Comparison of ENCODE assay signal across 8 mouse cellular contexts in the genomic region with DNA sequence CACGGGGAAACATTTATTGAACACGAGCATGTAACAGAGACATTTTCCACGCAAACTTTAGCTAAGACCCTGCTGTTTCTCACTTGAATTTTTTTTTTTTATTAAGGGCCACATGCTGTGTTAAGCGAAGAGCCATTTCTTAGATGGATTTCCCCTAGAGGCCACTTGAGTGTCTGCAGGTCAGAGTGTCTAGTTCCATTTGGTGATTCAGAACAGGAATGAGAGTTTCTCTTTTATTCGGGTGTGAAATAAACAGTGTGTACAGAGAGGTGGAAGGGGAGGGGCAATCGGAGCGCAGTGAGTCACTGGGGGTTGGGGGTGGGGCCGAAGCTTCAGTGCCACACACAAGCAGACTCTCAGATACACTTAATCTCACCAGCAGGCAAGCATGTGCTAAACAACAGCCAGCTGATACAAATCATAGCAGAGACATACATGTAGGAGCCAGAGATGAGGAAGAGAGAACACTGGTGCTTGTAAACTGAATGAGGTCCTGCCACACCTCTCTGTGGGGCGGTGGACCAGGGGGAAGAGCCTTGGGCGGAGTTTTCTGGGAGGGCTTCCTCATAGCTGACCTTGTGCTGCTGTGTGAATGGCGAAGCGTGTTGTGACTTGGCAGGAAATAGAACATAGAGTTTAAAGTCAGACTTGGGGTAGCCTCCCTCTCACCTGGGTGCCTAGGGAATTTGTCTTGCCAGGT. TPM values are rescaled to one million over a fixed set of nuclear protein-coding genes. Genes with fewer than 3 reads are reported as not detected.
A peak's percentile ranks its signal among the peaks of the same experiment; 100 is the strongest.
DNase-seq lines count a peak whose midpoint lies in the region; ATAC-seq and TF ChIP-seq lines count a peak whose summit lies in the region.

No protein-coding gene starts in this region.

- TF ChIP-seq CTCF in brain, embryonic 14.5 days (IDR thresholded peaks at IDR 0.05; ENCODE audit: borderline replicate concordance, extremely low read depth, insufficient read depth, insufficient read length): no peak; the same call in 1 of the 2 replicates

- peaks cover 55% of the 10 kb centered on the region for H3K4me1 ChIP-seq in megakaryocyte, embryonic 14.5 days

- H3K4me3 ChIP-seq in megakaryocyte, embryonic 14.5 days (replicated peaks): peak overlapping the region; percentile 46

- H3K9me3 ChIP-seq in megakaryocyte, embryonic 14.5 days: peaks cover 15% of the 10 kb centered on the region

- no peak for ATAC-seq in frontal cortex, adult (ENCODE audit: low TSS enrichment)
- ATAC-seq in cerebellum, adult (ENCODE audit: insufficient number of reproducible peaks, low FRiP score, low TSS enrichment): no peak

- no peak for TF ChIP-seq POLR2A in brain, embryonic 14.5 days (IDR thresholded peaks at IDR 0.05; ENCODE audit: borderline replicate concordance, extremely low read depth, insufficient read depth, insufficient read length, poor library complexity, severe bottlenecking)

- H3K27me3 ChIP-seq in megakaryocyte, embryonic 14.5 days (replicated peaks): peaks cover 67% of the 10 kb centered on the region

- H3K36me3 ChIP-seq in megakaryocyte, embryonic 14.5 days (replicated peaks; ENCODE audit: low read length): peaks cover 11% of the 10 kb centered on the region

- peak; percentile 33 for DNase-seq in heart, postnatal 4 days
- DNase-seq in heart, adult 9 months (ENCODE audit: low spot score in 2 of 2): no peak
- DNase-seq in CD8-positive naive resting alpha-beta T cell, adult 2 months (ENCODE audit: low read depth in 2 of 2, low spot score in 2 of 2): peak; percentile 11 to 31
- peak; percentile 27 for DNase-seq in brain, embryonic 14.5 days (ENCODE audit: low read depth)
- no peak for DNase-seq in gastrocnemius, adult 18-20 months (ENCODE audit: low spot score)

RNA-seq across cellular contexts. Expression of a gene that starts 3.3 kb away (rescaled TPM):
- 10 to 100 TPM; 11.1 to 13.5 TPM for total RNA-seq in heart, postnatal 4 days (2021)
- polyA plus RNA-seq in brain, embryonic 14.5 days (2012; rRNA removed): 0.44 and 0.77 TPM in 2 replicates
- polyA plus RNA-seq in megakaryocyte, embryonic 14.5 days (2012; ENCODE audit: insufficient read depth, low replicate concordance): 1.9 and 5.8 TPM in 2 replicates
- total RNA-seq in gastrocnemius, adult 18-20 months (2021): 1 to 10 TPM; 1.8 to 3.2 TPM

Comparison
In these comparisons a context has a peak if more than half of its experiments do, and no peak if none do; other contexts are left out.
1. DNase-seq: peak in heart, postnatal 4 days (single experiment), CD8-positive naive resting alpha-beta T cell, adult 2 months (2 of 2) and brain, embryonic 14.5 days (single experiment); none in heart, adult 9 months (0 of 2) and gastrocnemius, adult 18-20 months (single experiment).